Mouse (Mus musculus): ENCODE measurements at regions not wholly inside any gene's neighbourhood (a gene's known extent, or its start where the extent isn't known, plus 50 kb on each side); places are given as distances from the start of the nearest gene placed in this dataset.

DNA sequence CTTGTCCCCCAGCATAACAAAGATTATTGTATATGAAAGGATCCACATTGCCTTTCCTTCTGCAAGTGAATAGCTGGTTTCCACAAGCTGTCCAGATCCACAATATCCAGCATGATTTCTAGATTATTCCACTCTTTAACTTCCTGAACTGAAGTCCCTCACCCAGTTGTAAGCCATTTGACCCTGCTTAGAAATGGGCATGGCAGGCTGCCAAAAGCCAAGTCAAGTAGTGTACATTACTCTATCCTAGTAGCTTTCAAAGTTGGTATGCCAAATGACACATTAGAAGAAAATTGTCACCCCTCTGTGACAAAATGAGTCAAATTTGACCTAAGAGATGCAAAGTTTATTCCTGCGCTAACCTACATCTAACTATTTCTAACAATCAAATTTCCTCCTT, 300.6 kb downstream of the Pcsk1 start:
- no peak for TF ChIP-seq CTCF (IDR thresholded peaks at IDR 0.05; ENCODE audit: low read depth, low read length)
- no peak for TF ChIP-seq GATA1 (IDR thresholded peaks at IDR 0.05; ENCODE audit: borderline replicate concordance, low read length)
- TF ChIP-seq TAL1 (conservative IDR thresholded peaks at IDR 0.05; ENCODE audit: low read depth, low read length), result no peak
- no peak for TF ChIP-seq POLR2AphosphoS5 (IDR thresholded peaks at IDR 0.05; ENCODE audit: insufficient replicate concordance, low read depth, low read length)
- no peak for TF ChIP-seq GATA2 (IDR thresholded peaks at IDR 0.05; ENCODE audit: borderline replicate concordance, low read depth, low read length)
